Mouse (Mus musculus) adrenal gland, postnatal 36 days (tissue): ENCODE results near the gene Rad51c. TPM values are rescaled to one million over a fixed set of nuclear protein-coding genes. Genes with fewer than 3 reads are reported as not detected.
A peak's percentile ranks its signal among the peaks of the same experiment; 100 is the strongest.
"Not testable (repeated sequence)": the region's sequence is repeated elsewhere in the genome, so short reads cannot be mapped to it uniquely, and the experiment has no call there.

Source experiments
- DNase-seq, 2 experiments: peaks; one replicate each; pipeline ENCODE4 v3.0.0; 2021; ENCODE audit warnings: mixed read lengths in 1 of 2
- total RNA-seq, 2 experiments: library from RNA; stranded (reverse); gene quantifications; 2 replicates each; pipeline ENCODE4 v1.2.3; 2021

The Rad51c gene
- total RNA-seq, 2 experiments from 2014 or later: 2.0 to 3.1 TPM

DNA sequence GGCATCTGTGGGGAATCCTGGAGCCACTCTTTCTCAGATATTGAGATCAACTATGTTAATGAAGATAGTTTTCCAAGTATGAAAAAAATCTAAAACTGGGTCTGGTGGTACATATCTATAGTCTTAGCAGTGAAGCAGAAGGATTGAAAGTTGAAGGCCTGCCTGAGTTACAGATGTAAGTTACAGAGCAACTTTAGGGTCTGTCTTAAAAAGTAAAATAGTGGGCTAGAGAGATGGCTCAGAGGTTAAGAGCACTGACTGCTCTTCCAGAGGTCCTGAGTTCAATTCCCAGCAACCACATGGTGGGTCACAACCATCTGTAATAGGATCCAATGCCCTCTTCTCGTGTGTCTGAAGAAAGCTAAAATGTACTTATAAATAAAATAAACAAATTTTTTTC is 27.7 kb upstream of the Rad51c start:
- no peak for DNase-seq

- DNase-seq: not testable (repeated sequence)
These were observed 27.1 kb upstream of the Rad51c start for GRCm38 (mm10) chr11:87431813-87432212.

GRCm38 (mm10) chr11:87430374-87430773 is 25.6 kb upstream of the Rad51c start:
- DNase-seq: no peak

GRCm38 (mm10) chr11:87429363-87429762 is 24.6 kb upstream of the Rad51c start:
- DNase-seq: no peak

DNA sequence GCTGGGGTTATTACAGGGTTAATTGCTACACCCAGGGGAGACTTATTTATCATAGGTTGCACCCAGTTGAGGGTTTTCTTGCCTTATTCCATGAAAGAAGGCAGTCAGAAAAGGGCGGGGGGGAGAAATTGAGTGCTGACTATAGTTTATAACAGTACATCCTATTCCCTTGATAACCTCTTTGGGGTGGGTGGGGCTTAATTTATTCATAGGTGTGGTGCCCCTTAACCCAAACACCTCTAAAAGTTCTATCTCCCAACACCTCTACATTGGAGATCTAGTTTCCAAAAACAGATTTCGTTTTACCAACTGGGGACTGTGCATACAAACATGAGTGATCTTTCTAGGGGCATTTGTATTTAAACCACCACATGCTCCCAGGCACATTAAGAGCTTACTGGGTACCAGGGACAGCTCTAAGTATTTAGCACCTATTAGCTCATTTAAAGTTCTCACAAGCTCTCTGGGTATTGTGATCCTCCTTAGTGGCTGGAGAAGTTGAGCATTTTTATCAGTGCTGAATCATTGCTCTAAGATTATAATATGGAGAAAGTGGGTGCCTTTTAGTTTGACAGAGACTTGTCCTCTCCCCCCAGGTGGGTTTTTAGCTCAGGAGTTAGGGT is 23.4 kb upstream of the Rad51c start:
- DNase-seq: no peak

GRCm38 (mm10) chr11:87427273-87428050 is 22.7 kb upstream of the Rad51c start:
- no peak for DNase-seq

DNA sequence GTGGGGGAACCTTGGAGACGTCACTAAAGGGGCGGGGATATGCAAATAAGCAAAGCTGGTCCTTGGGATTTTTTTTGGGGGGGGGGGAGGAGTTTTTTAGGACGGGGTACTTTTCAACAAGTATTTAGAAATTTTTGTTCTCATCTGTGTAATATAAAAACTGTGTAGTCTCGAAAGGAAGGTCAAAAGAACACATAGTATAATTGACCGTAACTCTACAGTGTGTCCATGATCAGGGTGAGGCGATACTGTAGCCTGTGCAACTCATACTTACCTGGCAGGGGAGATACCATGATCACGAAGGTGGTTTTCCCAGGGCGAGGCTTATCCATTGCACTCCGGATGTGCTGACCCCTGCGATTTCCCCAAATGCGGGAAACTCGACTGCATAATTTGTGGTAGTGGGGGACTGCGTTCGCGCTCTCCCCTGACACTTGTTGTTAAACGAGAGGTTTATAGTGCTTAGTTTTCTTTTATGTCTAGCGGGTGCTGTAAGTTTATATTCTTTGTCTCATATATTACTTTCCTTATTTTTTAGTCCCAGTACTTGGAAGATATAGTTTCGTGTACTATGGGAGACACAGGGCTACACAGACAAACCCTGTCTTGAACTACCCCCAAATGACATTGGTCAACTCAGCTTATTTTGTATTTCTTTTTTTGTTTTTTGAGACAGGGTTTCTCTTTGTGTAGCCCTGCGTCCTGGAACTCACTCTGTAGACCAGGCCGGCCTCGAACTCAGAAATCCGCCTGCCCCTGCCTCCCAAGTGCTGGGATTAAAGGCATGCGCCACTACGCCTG is 21.9 kb upstream of the Rad51c start:
- peak; percentile 83 to 89 for DNase-seq

GRCm38 (mm10) chr11:87426121-87426449 is 21.3 kb upstream of the Rad51c start:
- no peak for DNase-seq

- DNase-seq: no peak
These were observed 19.0 kb upstream of the Rad51c start for GRCm38 (mm10) chr11:87423551-87424325.

DNA sequence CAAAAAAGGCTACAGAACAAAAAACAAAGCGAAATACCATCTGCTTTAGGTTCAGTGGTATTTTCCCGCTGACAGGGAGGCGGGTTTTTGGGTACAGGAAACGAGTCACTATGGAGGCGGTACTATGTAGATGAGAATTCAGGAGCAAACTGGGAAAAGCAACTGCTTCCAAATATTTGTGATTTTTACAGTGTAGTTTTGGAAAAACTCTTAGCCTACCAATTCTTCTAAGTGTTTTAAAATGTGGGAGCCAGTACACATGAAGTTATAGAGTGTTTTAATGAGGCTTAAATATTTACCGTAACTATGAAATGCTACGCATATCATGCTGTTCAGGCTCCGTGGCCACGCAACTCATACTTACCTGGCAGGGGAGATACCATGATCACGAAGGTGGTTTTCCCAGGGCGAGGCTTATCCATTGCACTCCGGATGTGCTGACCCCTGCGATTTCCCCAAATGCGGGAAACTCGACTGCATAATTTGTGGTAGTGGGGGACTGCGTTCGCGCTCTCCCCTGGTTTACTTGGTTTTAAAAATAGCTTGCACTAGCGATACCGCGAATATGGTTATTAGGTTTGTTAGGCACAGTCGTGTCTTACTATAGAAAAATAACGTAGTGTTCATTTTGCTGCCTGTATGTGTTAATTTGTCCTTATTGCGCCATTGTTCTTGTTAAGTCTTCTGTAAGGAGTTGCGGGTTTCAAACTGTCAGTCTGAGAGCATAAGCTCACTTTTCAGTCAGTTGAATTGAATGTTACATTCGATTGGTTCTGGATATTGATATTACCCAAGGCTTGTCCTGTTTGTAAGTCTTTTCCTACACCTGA is 18.0 kb upstream of the Rad51c start:
- DNase-seq: peak; percentile 72 to 74

- peak in 1 of 2 experiments; percentile 26 for DNase-seq
These were observed 17.0 kb upstream of the Rad51c start for GRCm38 (mm10) chr11:87421760-87422201.

DNA sequence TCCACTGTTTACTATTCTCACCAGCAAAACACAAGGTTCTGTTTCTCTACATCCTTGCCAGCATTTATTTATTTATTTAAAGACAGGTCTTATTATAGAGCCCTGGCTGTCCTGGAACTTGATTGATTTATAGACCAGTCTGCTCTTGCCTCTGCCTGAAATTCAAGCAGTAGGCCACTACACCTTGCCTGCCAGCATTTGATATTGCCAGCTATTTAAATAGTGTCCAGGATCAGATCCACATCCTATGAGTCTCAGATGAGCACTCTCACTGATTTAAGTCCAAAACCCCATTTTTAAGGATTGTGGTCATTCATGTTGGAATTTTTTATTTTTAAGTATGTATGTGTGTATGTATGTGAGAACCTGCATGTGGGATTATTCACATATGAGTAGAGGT is 16.1 kb upstream of the Rad51c start:
- no peak for DNase-seq

DNA sequence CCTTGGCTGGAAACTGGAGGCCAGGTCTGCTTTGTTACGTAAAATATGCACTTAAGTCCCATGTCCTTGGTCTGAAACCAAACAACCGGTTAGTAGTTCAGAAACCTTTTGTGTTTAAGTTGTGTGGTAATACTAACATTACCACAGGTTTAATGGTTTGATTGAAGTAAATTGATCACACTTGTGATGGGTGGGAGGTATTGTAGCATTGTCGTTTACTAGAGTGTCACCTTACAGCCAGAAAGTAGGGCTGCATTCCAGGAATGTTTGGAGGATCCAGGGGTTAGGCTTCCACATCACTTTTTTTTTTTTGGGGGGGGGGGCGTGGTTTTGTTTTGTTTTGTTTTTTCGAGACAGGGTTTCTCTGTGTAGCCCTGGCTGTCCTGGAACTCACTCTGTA is 11.4 kb upstream of the Rad51c start:
- DNase-seq: no peak

DNA sequence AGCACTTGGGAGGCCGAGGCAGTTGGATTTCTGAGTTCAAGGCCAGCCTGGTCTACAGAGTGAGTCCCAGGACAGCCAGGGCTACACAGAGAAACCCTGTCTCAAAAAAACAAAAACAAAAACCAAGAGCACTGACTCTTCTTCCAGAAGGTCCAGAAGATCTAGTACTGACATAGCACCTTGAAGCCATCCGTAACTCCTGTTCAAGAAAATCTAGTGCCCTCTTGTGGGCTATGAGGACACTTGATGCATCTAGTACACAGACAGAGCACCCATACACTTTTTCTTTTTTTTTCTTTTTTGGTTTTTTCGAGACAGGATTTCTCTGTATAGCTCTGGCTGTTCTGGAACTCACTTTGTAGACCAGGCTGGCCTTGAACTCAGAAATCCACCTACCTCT is 8.7 kb upstream of the Rad51c start:
- not testable (repeated sequence) for DNase-seq

- peak; percentile 97 for DNase-seq
These were observed 472 bp downstream of the Rad51c start for GRCm38 (mm10) chr11:87404111-87404853.

GRCm38 (mm10) chr11:87398402-87398801 is 6.4 kb downstream of the Rad51c start:
- DNase-seq: no peak

DNA sequence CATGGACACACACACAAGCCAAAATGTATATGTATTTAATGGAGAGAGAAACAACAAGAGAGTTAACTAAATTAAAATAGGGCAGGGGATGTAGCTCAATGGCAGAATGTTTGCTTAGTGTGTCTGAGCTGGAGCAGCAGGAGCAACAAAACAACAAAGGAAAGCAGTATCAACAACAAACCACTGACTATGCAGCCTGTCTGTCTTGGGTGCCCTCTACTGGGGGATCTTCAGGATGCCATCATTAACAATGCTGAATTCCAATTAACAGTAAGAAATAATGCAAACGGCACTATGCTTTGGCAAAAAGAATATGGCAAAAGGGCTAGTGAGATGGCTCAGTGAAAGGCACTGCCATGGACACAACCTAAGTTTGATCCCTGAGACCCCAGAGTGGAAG is 10.9 kb downstream of the Rad51c start:
- DNase-seq: peak; percentile 14 to 61

GRCm38 (mm10) chr11:87385676-87386075 is 19.1 kb downstream of the Rad51c start:
- no peak for DNase-seq

DNA sequence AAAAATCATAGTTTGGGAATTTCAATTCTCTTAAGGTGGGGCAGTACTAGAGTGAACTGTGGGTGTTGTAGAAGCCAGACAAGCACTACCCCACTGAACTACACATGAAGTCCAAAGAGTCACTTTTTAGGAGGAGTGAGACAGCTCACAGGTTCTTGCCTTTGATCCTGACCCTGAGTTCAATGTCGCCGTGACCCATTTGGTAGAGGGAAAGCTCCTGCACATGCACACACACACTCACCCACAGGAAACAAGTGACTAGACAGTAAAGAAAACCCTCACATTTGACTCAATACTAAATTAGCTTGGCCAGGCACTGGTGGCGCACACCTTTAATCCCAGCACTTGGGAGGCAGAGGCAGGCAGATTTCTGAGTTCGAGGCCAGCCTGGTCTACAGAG is 20.2 kb downstream of the Rad51c start:
- DNase-seq: peak; percentile 20 to 35

GRCm38 (mm10) chr11:87367865-87368580 is 36.7 kb downstream of the Rad51c start:
- no peak for DNase-seq
